Mouse (Mus musculus) forebrain, embryonic 12.5 days (tissue): ENCODE results near the gene Stxbp6. TPM values are rescaled to one million over a fixed set of nuclear protein-coding genes. Genes with fewer than 3 reads are reported as not detected.
"Not testable (repeated sequence)": the region's sequence is repeated elsewhere in the genome, so short reads cannot be mapped to it uniquely, and the experiment has no call there.

ENCODE experiments used
- ATAC-seq: fragments of 200-750 bp; cut with Nextera tagmentation; 2 replicates; pipeline ENCODE4 v1.8.0; 2017; ENCODE audit warnings: moderate TSS enrichment; ENCODE audit not compliant: low FRiP score
- H3K27ac ChIP-seq: fragments of 300-500 bp; sonication (generic); 2 replicates; pipeline ENCODE4 v1.5.1; 2016; ENCODE audit warnings: mild to moderate bottlenecking
- H3K27me3 ChIP-seq: fragments of 300-500 bp; sonication (generic); 2 replicates; pipeline ENCODE4 v1.6.1; 2016; ENCODE audit warnings: mild to moderate bottlenecking
- H3K36me3 ChIP-seq: fragments of 300-500 bp; sonication (generic); replicated peaks from 2 replicates; pipeline ENCODE4 v1.6.1; 2016; ENCODE audit warnings: mild to moderate bottlenecking
- H3K4me1 ChIP-seq: fragments of 300-500 bp; sonication (generic); 2 replicates; pipeline ENCODE4 v1.6.1; 2016
- H3K4me2 ChIP-seq: fragments of 300-500 bp; sonication (generic); 2 replicates; pipeline ENCODE4 v1.6.1; 2016; ENCODE audit warnings: mild to moderate bottlenecking, moderate library complexity
- H3K4me3 ChIP-seq: fragments of 300-500 bp; sonication (generic); replicated peaks from 2 replicates; pipeline ENCODE4 v1.5.1; 2016; ENCODE audit warnings: mild to moderate bottlenecking
- H3K9ac ChIP-seq: fragments of 300-500 bp; sonication (generic); 2 replicates; pipeline ENCODE4 v1.6.1; 2016; ENCODE audit warnings: mild to moderate bottlenecking
- H3K9me3 ChIP-seq: fragments of 300-500 bp; sonication (generic); 2 replicates; pipeline ENCODE4 v1.6.1; 2016
- WGBS: fragments of 180-500 bp; shearing (Covaris S2); methylation state at CpG from one replicate; pipeline ENCODE4 v1.1.7; 2016; 5-methylcytosine and 5-hydroxymethylcytosine counted together
- polyA plus RNA-seq: library from polyadenylated mRNA; unstranded; fragments of >200 nt; fragmentation: Nextera tagmentation; extraction: Ambion mirVana; gene quantifications from 2 replicates; pipeline ENCODE4 v1.2.1, GENCODE M21; 2016

The Stxbp6 gene
- polyA plus RNA-seq = 11.8 and 14.6 TPM in 2 replicates

GRCm38 (mm10) chr12:45074611-45075342 is at the start of gene Stxbp6:
Gene Stxbp6, minus strand, starts transcription at chr12:45074709.
- H3K9me3 ChIP-seq = no peaks in the 10 kb centered on the region
- no peaks in the 10 kb centered on the region for H3K36me3 ChIP-seq
- H3K4me2 ChIP-seq = peak within 1 kb of the TSS; percentile 96
- peak within 1 kb of the TSS; percentile 84 for H3K9ac ChIP-seq
- peak; percentile 62 for ATAC-seq
- peak within 1 kb of the TSS; percentile 75 for H3K4me3 ChIP-seq
- under 1% methylated on average over 20 of the region's 20 CpGs for WGBS
- peaks cover 4% of the 10 kb centered on the region; the same call in 1 of the 2 replicates for H3K27me3 ChIP-seq
- H3K27ac ChIP-seq = peak within 1 kb of the TSS; percentile 88
- H3K4me1 ChIP-seq = peaks cover 19% of the 10 kb centered on the region

- H3K9ac ChIP-seq, H3K36me3 ChIP-seq, H3K27ac ChIP-seq, H3K9me3 ChIP-seq, H3K27me3 ChIP-seq, ATAC-seq, H3K4me3 ChIP-seq, H3K4me2 ChIP-seq, H3K4me1 ChIP-seq: not testable (repeated sequence)
- 82% methylated on average over 2 of the region's 2 CpGs for WGBS
Measured at GRCm38 (mm10) chr12:45102954-45103353, 28.4 kb upstream of the Stxbp6 start.

- H3K4me1 ChIP-seq = no peaks in the 10 kb centered on the region
- H3K27me3 ChIP-seq = no peaks in the 10 kb centered on the region
- H3K4me2 ChIP-seq = no peak overlapping the region
- H3K9me3 ChIP-seq = no peaks in the 10 kb centered on the region
- ATAC-seq = no peak
- H3K36me3 ChIP-seq = no peaks in the 10 kb centered on the region
- H3K27ac ChIP-seq = no peak overlapping the region
- WGBS = 63% methylated on average over 2 of the region's 2 CpGs
- no peak overlapping the region for H3K4me3 ChIP-seq
- no peak overlapping the region for H3K9ac ChIP-seq
Measured at GRCm38 (mm10) chr12:45093732-45094131, 19.2 kb upstream of the Stxbp6 start.

GRCm38 (mm10) chr12:45092444-45092843 is 17.9 kb upstream of the Stxbp6 start:
- Histone ChIP-seq H3K4me1 (no peaks in the 10 kb centered on the region), H3K4me2 (no peak overlapping the region), H3K9me3 (no peaks in the 10 kb centered on the region), H3K27me3 (no peaks in the 10 kb centered on the region), H3K4me3 (no peak overlapping the region), H3K36me3 (no peaks in the 10 kb centered on the region), H3K9ac (no peak overlapping the region), H3K27ac (no peak overlapping the region)
- no peak for ATAC-seq
- WGBS = 81% methylated on average over 3 of the region's 3 CpGs

GRCm38 (mm10) chr12:45083145-45083475 is 8.6 kb upstream of the Stxbp6 start:
- no peaks in the 10 kb centered on the region for H3K36me3 ChIP-seq
- no peak overlapping the region for H3K27ac ChIP-seq
- H3K27me3 ChIP-seq = no peaks in the 10 kb centered on the region
- no peak overlapping the region for H3K9ac ChIP-seq
- no peak for ATAC-seq
- no peak overlapping the region for H3K4me2 ChIP-seq
- H3K9me3 ChIP-seq = no peaks in the 10 kb centered on the region
- no peaks in the 10 kb centered on the region for H3K4me1 ChIP-seq
- no peak overlapping the region for H3K4me3 ChIP-seq
- 83% methylated on average over 1 of the region's 1 CpGs for WGBS

- Histone ChIP-seq H3K4me3 (no peak overlapping the region), H3K36me3 (no peaks in the 10 kb centered on the region), H3K27ac (no peak overlapping the region), H3K4me1 (no peaks in the 10 kb centered on the region), H3K9me3 (no peaks in the 10 kb centered on the region), H3K9ac (no peak overlapping the region), H3K4me2 (no peak overlapping the region), H3K27me3 (no peaks in the 10 kb centered on the region)
- ATAC-seq = no peak
- WGBS = 85% methylated on average over 4 of the region's 4 CpGs
Measured at GRCm38 (mm10) chr12:45082379-45083144, 8.1 kb upstream of the Stxbp6 start.

GRCm38 (mm10) chr12:45081617-45082016 is 7.1 kb upstream of the Stxbp6 start:
- 74% methylated on average over 1 of the region's 1 CpGs for WGBS
- Histone ChIP-seq H3K27ac (no peak overlapping the region), H3K9me3 (no peaks in the 10 kb centered on the region), H3K4me1 (no peaks in the 10 kb centered on the region), H3K4me3 (no peak overlapping the region), H3K36me3 (no peaks in the 10 kb centered on the region), H3K27me3 (no peaks in the 10 kb centered on the region), H3K9ac (no peak overlapping the region), H3K4me2 (no peak overlapping the region)
- no peak for ATAC-seq

- H3K4me1 ChIP-seq = no peaks in the 10 kb centered on the region
- WGBS = 81% methylated on average over 5 of the region's 5 CpGs
- H3K36me3 ChIP-seq = no peaks in the 10 kb centered on the region
- H3K4me3 ChIP-seq = no peak overlapping the region
- no peak overlapping the region for H3K4me2 ChIP-seq
- H3K9me3 ChIP-seq = no peaks in the 10 kb centered on the region
- no peak for ATAC-seq
- no peak overlapping the region for H3K9ac ChIP-seq
- H3K27ac ChIP-seq = no peak overlapping the region
- H3K27me3 ChIP-seq = no peaks in the 10 kb centered on the region
Measured at GRCm38 (mm10) chr12:45080753-45081122, 6.2 kb upstream of the Stxbp6 start.

GRCm38 (mm10) chr12:45080036-45080752 is 5.7 kb upstream of the Stxbp6 start:
- H3K9ac ChIP-seq = no peak overlapping the region
- no peaks in the 10 kb centered on the region for H3K9me3 ChIP-seq
- H3K4me3 ChIP-seq = no peak overlapping the region
- no peak overlapping the region for H3K27ac ChIP-seq
- peaks cover 3% of the 10 kb centered on the region for H3K4me1 ChIP-seq
- 82% methylated on average over 5 of the region's 5 CpGs for WGBS
- no peaks in the 10 kb centered on the region for H3K36me3 ChIP-seq
- H3K27me3 ChIP-seq = no peaks in the 10 kb centered on the region
- ATAC-seq = no peak
- H3K4me2 ChIP-seq = no peak overlapping the region

- H3K9ac ChIP-seq = no peak overlapping the region
- H3K36me3 ChIP-seq = no peaks in the 10 kb centered on the region
- no peak overlapping the region for H3K4me3 ChIP-seq
- H3K4me1 ChIP-seq = peaks cover 19% of the 10 kb centered on the region
- peak overlapping the region; percentile 96 for H3K4me2 ChIP-seq
- no peaks in the 10 kb centered on the region for H3K9me3 ChIP-seq
- H3K27me3 ChIP-seq = peaks cover 4% of the 10 kb centered on the region; the same call in 1 of the 2 replicates
- no peak for ATAC-seq
- no peak overlapping the region for H3K27ac ChIP-seq
- WGBS = 77% methylated on average over 11 of the region's 11 CpGs
Measured at GRCm38 (mm10) chr12:45075631-45076030, 1.1 kb upstream of the Stxbp6 start.

GRCm38 (mm10) chr12:45074042-45074601 is 387 bp downstream of the Stxbp6 start:
- Histone ChIP-seq H3K36me3 (no peaks in the 10 kb centered on the region), H3K4me2 (peak overlapping the region; percentile 96), H3K27me3 (peaks cover 4% of the 10 kb centered on the region; the same call in 1 of the 2 replicates), H3K27ac (peak overlapping the region; percentile 88), H3K9me3 (no peaks in the 10 kb centered on the region), H3K4me1 (peaks cover 19% of the 10 kb centered on the region), H3K4me3 (peak overlapping the region; percentile 75), H3K9ac (peak overlapping the region; percentile 84)
- peak; percentile 88 for ATAC-seq
- under 1% methylated on average over 62 of the region's 62 CpGs for WGBS
